Mouse (Mus musculus) spleen, adult 18-20 months (tissue): ENCODE data around the gene Serpina3n.
A peak's percentile ranks its signal among the peaks of the same experiment; 100 is the strongest.
"Not testable (repeated sequence)": the region's sequence is repeated elsewhere in the genome, so short reads cannot be mapped to it uniquely, and the experiment has no call there.

ENCODE experiments used
- DNase-seq, 2 experiments: peaks; one replicate each; pipeline ENCODE4 v3.0.0; 2022; ENCODE audit warnings: mixed read lengths in 2 of 2

Gene Serpina3n

GRCm38 (mm10) chr12:104406454-104406885 is at the start of gene Serpina3n:
Serpina3n (plus strand) TSS chr12:104406729.
- DNase-seq, result no peak

- DNase-seq, result no peak
Observed at GRCm38 (mm10) chr12:104369986-104370385, 36.5 kb upstream of the Serpina3n start.

- DNase-seq, result not testable (repeated sequence)
Observed at GRCm38 (mm10) chr12:104377179-104377578, 29.4 kb upstream of the Serpina3n start.

GRCm38 (mm10) chr12:104378351-104378750 is 28.2 kb upstream of the Serpina3n start:
- not testable (repeated sequence) for DNase-seq

GRCm38 (mm10) chr12:104378815-104379214 is 27.7 kb upstream of the Serpina3n start:
- not testable (repeated sequence) for DNase-seq

- DNase-seq, result no peak
Observed at GRCm38 (mm10) chr12:104379856-104380255, 26.7 kb upstream of the Serpina3n start.

- not testable (repeated sequence) for DNase-seq
Observed at GRCm38 (mm10) chr12:104381071-104381604, 25.4 kb upstream of the Serpina3n start.

- DNase-seq, result not testable (repeated sequence)
Observed at GRCm38 (mm10) chr12:104385987-104386386, 20.5 kb upstream of the Serpina3n start.

- not testable (repeated sequence) for DNase-seq
Observed at GRCm38 (mm10) chr12:104386878-104387277, 19.7 kb upstream of the Serpina3n start.

GRCm38 (mm10) chr12:104388477-104388876 is 18.1 kb upstream of the Serpina3n start:
- no peak for DNase-seq

- not testable (repeated sequence) for DNase-seq
Observed at GRCm38 (mm10) chr12:104391057-104391456, 15.5 kb upstream of the Serpina3n start.

- DNase-seq, result no peak
Observed at GRCm38 (mm10) chr12:104403968-104404367, 2.6 kb upstream of the Serpina3n start.

GRCm38 (mm10) chr12:104412507-104412906 is 6.0 kb downstream of the Serpina3n start:
- DNase-seq, result no peak

- DNase-seq, result no peak
Observed at GRCm38 (mm10) chr12:104414576-104414975, 8.0 kb downstream of the Serpina3n start.

GRCm38 (mm10) chr12:104415625-104416315 is 9.2 kb downstream of the Serpina3n start:
- DNase-seq, result no peak

GRCm38 (mm10) chr12:104418340-104419135 is 12.0 kb downstream of the Serpina3n start:
- DNase-seq, result peak; percentile 40 to 73

- no peak for DNase-seq
Observed at GRCm38 (mm10) chr12:104419136-104419462, 12.6 kb downstream of the Serpina3n start.

- no peak for DNase-seq
Observed at GRCm38 (mm10) chr12:104422615-104423392, 16.3 kb downstream of the Serpina3n start.

- no peak for DNase-seq
Observed at GRCm38 (mm10) chr12:104425591-104425990, 19.1 kb downstream of the Serpina3n start.

GRCm38 (mm10) chr12:104426915-104427314 is 20.4 kb downstream of the Serpina3n start:
- DNase-seq, result peak in 1 of 2 experiments; percentile 27

GRCm38 (mm10) chr12:104431359-104431758 is 24.8 kb downstream of the Serpina3n start:
- no peak for DNase-seq

- no peak for DNase-seq
Observed at GRCm38 (mm10) chr12:104433214-104433613, 26.7 kb downstream of the Serpina3n start.
